Mouse (Mus musculus) ovary, postnatal 14 days (tissue): ENCODE measurements around the gene Slc25a21.

Experiments
- DNase-seq: peaks from one replicate; pipeline ENCODE4 v3.0.0; 2022; ENCODE audit warnings: low spot score

Gene Slc25a21

DNA sequence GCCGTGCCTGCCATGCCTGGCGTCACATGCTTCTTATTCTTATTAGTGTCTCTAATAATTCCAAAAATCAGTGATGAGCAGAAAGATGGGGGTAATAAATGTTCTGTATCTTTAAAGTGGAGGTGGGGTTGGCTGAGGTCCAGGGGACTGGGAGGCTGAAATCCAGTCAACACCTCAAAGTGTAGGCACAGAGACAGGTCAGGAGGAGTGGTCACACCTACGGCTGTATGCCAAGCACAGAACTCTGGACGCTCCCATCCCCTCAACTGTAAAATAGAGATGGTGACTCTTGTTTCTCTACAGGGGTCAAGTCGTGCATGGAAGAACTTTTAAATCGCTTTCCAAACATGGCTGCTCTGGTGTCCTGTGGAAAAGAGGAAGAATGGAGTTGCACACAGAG lies 429.8 kb downstream of the Slc25a21 start:
- DNase-seq, result no peak

DNA sequence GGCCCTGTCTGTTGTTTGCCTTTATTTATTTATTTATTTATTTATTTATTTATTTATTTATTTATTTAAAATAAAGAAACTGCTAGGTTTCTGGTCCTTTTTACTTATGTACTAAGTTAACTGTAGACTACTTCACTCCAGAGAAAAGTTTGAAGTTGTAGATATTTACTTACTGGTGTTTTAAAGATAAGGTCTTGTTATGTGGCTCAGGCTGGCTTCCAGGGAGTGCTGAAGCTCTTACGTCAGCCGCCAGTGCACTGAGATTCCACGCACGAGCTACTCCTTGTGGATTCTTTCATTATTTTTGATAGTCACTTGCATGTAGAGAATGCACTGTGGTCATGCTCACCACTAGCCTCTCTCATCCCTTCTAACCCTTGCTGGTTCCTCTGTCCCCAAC lies 460.2 kb downstream of the Slc25a21 start:
- DNase-seq, result no peak

DNA sequence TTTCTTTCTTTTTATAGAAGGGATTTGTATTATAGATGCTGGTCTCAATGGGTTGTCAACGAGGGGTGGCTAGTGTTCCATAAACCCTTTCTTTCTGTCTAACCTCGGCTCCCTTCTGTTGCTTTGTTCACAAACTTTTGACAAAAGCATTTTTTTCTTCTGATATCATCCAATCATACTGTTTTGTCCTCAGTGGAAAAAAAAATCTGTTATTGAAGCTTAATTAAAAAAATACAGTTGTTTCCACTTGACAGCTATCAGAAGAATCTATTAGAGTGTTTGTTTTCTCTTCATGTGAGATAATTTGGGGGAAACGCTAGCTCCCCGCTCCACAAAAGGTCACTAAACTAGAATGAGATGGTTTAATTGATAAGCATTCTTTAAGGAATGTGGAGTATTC lies 469.6 kb downstream of the Slc25a21 start:
- no peak for DNase-seq

DNA sequence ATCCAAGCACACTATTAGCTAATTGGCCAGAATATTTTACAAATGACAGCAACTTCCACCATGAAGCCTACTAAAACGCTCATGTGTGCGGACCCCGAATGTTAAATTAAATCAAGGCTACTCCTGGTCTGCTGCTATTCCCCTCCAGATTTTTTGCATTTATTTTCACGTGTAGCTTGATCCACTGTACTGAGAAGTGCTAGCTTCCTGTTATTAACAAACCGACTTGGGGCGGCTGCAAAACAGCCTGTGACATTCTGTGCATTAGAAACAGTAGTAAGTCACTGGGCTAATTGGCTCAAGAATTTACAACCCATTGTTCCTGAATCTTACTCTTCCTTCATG lies 478.6 kb downstream of the Slc25a21 start:
- no peak for DNase-seq

DNA sequence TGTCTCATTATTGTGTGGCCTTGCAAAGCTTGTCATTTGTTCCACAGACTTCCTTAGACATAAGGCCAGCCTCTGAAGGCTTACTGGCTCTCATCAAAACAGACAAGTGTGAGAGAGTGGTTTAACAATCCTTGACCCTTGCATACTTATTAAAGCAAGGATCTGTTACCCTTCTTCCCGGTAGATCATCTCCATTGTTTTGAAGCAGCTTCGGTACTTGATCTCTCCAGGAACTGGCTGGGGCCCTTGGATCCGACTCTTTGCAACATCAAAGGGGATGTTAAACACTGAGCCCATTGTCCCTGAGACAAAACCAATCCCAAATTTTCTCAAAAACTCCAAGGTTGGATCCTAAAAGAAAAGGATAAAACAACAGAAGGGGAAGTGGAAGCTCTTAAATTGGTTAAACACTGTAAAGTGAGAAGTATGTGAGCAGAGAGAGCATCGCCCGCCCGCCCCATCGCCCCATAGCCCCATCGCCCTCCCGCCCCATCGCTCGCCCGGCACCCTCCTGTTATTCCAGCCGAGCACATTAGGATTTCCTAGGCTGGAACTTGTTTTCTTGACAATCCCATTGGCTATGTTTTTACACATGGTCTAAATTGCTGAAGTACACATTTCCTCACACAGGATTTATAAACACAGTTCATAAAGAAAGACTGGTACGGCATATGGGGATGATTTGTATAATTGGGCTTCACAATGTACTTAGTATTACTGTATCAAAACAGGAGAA lies 479.1 kb downstream of the Slc25a21 start:
- DNase-seq, result no peak

DNA sequence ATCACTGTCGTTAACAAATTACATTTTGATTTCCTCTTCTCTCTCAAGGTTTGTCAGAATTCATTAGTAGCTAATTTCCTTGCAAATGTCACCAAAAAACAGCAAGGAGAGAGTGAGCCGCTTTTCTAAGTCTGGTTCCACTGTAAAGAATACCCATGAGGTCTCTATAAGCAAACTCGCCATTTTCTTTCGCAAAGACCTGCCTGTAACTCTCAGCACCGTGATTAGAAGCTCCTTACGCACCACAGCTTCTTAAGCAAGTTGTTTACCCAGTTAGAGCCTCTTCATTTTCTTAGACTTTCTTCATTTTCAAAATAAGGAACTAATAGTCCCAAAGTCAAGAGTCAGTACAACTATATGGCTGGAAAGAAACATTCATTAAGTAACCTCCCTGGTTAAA lies 496.3 kb downstream of the Slc25a21 start:
- DNase-seq, result no peak

DNA sequence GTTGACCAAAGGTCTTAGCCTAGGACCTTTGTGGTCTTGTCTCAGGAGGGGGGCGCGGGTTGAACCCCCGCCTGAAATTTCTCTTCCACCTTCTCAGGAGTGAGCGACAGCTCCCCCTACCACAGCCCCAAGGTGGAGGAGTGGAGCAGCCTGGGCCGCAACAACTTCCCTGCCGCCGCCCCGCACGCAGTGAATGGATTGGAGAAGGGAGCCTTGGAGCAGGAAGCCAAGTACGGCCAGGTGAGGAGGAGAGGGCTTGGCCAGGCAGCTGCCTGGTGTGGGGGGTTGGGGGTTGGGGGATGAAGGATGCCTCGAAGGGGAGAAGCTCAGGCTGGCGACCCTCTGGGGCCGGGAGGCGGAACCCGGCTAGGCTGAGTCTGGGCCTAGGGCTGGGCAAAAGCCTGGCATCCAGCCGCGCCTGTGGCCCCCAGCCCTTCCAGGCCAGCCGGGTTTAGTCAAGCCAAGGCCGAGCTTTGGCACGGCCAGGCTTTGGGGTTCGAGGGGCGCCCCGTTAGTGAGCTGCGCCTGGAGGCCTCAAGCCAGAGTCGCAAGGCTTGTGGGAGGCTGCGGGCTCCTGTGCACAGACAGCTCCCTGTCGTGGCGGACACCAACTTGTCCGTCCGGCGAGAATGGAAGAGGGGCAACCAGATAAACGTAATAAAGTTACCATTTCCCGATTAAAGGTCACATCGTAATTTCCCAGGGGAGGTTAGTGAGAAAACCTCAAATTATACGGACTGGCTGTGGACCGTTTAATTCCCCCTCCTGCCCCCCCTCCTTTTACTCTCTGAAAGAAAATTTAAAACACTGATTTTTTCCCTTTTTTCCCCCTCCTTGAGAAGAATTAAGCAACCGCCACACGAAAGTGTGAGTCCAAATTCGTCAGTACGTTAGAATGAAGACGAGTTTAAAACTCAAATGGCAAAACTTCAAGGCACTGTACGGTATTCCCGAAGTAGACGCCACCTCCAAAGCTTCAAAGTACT lies 497.1 kb downstream of the Slc25a21 start:
- DNase-seq, result no peak

DNA sequence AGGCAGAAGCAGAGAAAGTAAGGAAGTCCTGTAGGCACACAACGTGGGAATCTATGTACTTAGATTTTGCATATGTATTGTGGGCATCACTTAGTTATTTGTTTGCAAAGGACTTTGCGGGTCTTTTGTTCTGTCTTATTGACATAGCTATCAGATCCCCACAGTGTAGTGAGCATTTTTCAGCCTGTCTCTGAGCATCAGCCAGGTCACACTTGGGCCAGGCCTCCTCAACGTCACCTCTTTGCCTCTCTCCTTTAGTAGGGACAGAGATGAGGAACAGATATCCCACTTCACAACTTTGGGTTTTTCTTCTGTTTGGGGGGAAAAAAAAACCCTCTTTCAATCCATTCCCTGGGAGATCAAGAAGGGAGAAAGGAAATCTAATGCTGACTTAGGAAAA lies 497.9 kb downstream of the Slc25a21 start:
- no peak for DNase-seq

DNA sequence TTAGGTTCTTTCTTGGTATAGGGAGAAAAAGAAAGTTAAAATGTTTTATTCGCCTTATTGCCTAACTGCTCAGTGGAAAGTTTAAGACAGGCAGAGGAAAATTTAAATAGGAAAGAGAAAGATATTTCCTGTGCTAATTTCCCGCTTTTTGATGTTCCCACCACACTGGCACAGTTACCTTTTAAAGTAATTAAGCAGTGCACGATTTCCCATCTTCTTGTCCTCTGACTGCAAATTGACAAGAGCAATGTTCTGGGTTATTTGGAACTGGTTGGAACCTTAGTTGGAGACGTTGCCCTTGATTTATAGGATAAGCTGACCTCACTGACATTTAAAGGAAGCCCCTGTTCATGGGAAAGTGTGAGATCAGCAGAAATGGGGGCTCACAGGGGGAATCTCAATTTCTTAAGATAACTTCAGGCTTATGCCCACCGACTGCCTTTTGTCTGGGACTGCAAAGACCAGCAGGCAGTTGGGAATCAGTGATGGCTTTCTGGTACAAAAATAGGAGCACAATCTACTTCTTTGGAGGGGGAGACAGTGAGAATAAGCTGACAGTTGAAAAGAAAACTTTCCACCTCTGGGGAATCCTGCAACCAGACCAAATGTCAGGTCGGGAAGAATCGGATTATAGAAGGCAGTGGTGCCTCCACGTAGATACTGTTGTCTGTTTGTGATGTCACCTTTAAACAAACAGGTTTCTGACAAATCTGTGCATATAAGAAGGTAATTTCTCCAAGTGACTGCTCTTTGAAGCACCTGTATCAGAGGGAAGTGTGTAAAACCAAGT lies 498.9 kb downstream of the Slc25a21 start:
- DNase-seq, result no peak

DNA sequence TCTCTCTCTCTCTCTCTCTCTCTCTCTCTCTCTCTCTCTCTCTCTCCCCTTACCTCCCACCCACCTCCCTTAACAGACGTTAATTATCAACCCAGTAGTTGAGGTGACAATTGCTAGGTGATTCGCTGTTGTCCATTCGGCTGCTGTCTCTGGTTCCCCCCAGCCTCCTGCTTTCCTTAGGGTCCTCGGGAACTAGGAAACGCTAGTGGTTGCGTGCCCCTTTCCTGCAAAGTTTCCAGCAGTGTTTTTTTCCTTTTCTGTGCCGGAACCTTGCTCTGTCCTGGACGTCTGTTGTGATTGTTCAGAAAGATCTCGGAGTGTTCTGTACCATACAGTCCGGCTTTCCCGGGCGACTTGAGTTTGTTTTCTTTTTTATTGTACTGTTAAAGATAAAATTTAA lies 499.5 kb downstream of the Slc25a21 start:
- DNase-seq, result no peak

DNA sequence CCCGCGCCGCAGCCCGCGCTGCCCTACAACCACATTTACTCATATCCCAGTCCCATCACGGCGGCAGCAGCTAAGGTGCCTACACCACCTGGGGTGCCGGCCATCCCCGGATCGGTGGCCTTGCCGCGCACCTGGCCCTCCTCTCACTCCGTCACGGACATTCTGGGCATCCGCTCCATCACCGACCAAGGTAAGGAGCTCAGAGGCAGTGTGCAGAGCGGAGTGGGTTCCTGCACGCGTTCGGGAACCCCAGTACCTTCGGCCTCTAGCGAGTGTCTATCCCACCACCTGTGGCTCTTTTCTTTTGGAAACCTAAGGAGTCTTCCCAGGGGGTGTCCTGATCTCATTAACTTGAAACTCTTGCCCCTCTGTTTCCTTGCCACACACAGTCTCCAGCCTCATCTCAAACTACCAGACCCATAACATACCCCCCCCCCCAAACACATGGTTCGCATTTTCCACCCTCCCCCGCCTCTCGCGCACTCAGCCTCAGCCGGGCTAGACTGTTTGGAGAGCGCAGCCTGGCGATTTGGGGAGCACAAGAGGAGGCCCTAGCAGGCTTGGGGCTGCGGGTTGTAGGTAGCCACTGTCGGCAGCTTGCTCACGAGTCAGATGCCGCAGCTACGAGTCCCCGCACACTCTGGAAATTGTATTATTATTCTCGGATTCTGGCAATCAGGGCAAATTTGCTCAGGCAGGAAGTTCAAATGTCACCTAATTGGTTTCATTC lies 500.1 kb downstream of the Slc25a21 start:
- no peak for DNase-seq

DNA sequence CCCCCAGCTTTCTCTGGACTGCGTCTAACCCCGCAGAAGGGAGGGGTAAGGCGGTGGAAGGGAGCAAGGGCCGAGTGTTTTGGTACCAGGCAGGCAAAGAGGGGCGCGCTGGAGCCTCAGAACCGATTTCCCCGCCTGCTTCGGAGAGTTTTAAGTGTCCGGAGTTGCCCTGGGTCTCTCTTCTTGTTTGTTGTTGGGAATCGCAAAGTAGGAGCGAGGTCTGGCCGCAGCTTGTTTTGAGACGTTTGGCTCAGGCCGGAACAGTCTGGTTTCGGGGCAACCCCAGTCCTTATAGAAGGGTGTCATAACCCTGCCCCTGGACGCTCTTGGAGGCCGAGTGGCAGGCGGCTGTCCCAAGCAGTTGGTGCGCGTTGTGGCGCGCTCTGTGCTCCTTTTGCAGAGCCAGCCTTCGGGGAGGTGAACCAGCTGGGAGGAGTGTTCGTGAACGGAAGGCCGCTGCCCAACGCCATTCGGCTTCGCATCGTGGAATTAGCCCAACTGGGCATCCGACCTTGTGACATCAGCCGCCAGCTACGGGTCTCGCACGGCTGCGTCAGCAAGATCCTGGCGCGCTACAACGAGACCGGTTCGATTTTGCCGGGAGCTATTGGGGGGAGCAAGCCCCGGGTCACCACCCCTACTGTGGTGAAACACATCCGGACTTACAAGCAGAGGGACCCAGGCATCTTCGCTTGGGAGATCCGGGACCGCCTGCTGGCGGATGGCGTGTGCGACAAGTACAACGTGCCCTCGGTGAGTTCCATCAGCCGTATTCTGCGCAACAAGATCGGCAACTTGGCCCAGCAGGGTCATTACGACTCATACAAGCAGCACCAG lies 500.9 kb downstream of the Slc25a21 start:
- DNase-seq, result no peak

DNA sequence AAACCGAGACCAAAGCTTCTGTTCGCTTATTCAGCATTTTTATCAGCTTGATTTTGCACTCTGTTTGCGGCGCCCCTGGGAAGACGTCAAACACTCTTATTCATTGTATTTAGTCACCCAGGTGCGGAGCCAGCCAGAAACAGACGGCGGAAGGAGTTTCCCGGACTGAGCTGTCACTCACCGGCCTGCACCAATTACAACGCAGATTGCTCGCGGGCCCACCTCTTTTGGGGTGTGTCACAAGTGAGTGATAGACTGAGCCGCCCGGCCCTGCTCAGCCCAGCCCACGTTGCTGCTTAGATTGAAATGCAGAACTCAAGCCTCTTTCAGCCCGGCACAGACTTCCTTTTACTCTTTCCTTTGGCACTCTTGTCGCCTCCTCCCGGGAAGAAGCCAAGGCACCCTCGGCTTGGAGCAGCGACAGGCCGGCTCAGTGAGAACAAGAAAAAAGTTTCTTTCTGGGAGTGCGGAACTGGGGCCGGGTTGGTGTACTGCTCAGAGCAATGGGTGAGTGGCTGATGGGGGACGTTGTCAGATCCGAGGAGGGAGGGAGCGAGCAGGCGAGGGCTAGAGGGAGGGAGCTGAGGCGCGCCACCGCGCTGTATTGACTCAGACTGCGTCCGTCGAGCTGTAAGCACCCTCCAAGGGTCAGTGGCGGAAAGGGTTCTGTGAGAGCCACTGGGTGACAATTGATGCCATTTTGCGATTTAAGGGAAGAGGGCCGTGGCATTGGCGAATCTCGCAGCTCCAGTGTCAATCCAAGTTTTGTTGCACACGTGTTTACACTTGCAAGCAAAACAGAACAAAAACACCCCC lies 501.7 kb downstream of the Slc25a21 start:
- peak; percentile 57 for DNase-seq

DNA sequence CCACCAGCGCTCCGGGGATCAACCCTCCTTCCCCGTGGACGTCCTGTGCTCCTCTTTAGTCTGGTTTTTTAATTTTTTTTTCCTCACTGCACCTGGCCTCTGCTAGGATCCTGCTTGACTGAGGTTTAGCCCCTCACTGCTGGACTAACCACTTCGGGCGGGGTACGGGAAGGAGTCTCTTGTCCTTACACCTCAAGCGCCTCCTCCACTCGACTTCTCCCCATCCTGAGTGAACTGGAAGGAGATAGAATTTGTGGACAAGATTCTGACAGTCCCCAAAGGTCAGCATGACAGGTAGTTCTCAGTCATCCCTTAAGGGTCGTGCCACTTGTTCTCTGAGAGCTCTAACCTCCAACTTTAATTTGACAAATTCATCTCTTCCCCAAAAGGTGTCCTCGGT lies 502.3 kb downstream of the Slc25a21 start:
- no peak for DNase-seq

DNA sequence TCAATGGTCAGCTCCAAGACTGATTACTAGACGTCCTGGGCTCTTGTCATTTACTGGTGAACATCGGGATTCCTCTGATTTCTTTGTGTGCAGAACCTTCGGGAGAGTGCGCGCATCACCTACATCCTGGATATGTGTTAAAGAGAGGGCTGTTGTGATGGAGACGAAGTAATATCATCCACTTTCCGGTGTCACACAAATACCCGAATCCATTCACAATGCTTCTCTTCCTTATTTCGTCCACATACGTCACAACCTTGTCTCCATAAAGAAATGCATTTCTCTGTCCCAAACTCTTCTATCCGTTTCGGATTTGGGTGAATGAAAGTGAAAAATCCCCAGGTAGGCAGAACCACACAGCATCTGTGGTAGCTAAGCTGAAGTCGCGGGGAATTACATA lies 502.9 kb downstream of the Slc25a21 start:
- no peak for DNase-seq

DNA sequence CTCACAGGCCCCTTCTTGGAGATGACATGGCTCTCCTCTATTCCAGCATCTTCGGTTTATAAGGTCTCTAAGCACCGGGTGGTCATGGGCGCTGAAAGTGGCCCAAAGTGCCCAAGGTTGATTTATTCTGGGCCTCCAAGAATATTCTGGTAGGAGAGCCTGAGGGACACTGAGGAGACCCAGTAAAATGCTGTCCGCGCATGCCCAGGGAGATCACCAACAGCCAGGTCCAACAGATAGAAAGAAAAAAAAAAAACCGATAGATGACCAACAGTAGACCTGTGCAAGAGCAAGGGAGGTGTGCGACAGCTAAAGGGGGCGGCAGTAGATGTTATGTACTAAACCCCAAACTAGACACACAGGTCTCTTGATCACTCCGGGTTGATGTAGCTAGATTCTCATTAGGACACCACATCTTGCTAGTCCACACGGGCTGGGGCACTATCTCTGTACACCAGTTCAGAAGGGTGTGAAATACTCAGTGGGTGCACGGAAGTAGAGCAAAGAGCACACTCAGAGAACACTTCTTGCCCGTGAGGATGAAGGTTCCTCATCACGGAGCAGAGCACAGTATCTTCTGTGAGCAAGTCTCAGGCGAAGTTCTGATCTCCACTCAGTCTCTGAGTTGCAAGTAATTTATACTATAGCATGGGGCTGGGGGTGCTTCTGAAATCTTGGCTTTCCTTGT lies 503.7 kb downstream of the Slc25a21 start:
- no peak for DNase-seq

DNA sequence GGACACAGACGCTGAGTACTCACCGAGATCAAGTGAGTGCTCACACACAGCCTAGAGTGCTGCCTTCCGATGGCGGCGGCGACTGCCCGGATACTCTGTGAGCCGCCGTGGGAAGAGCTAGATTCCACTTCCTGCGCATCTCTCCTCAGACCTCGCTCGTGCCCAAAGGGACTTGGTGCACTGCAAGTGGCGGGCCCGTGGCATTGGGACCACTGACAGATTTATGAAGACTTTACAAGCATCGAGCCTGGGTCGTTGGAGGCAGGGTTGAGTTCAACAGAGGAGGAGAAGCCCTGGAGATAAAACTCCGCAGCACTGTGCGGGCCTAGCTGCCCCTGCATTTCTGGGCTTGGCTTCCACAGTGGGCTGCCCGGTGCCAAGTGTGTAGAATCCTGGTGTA lies 504.7 kb downstream of the Slc25a21 start:
- DNase-seq, result no peak

DNA sequence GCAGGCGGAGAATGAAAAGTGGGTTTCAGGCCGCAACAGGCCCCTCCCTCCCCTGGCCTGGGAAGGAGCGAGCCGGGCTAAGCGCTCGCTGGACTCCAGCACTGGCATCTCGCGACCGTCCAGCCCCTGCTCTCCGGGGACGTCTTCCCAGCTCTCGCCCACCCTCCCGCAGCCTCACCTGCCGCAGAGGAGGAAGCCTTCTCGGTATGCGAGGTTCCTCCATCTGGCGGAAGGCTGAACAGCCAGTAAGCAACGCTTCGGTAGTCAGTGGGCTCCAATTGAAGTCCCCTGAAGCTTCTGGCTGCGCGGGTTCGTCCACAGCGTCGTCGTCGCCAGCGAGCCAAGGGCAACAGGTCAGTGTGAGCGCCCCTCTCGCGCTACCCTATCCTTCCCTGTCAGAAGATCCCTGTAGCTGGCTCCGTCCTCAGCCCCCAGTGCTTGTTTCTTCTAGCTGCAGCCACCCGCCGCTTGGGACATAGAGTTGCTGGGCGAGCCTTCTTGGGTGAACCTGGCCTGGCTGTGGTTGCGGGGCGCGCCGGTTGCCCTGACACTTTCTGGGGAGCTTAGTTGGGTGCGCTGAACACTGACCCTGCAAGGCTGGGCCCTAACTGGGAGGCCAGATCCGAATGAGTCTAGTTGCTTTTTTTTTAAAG lies 505.7 kb downstream of the Slc25a21 start, which contains the start of gene Pax9:
TSS of gene Pax9 (plus strand) at position 341 of the 653 bp plus-strand sequence.
- no peak for DNase-seq

DNA sequence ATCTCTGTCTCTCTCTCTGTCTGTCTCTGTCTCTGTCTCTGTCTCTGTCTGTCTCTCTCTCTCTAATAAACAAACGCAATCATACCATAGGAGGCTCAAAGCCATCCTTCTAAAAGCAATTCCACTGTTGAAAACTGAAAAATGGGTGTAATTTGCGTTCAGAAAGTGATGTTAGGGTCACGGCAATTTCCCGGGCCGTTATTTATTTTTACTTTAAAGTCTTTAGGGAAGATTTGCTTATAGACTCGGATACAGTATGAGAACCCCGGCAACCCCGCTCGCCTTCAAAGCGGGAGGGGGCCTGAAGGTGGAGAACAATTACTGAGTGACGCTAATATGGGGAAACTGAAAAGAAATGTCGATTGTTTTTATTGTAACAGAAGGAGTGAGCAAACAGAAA lies 506.3 kb downstream of the Slc25a21 start:
- DNase-seq, result no peak
